Mouse (Mus musculus) thymus, adult 2 months (tissue): ENCODE data around the gene Map2k1. TPM values are rescaled to one million over a fixed set of nuclear protein-coding genes. Genes with fewer than 3 reads are reported as not detected.
"Not testable (repeated sequence)": the region's sequence is repeated elsewhere in the genome, so short reads cannot be mapped to it uniquely, and the experiment has no call there.

Experiments
- DNase-seq: peaks from one replicate; pipeline ENCODE4 v3.0.0; 2021
- H3K27ac ChIP-seq: fragments of 200-500 bp; 2 replicates; pipeline ENCODE4 v1.5.1; 2012; ENCODE audit warnings: low read length, control low read depth; ENCODE audit not compliant: control insufficient read depth, insufficient read depth
- H3K27me3 ChIP-seq: fragments of 200-500 bp; 2 replicates; pipeline ENCODE4 v1.6.1; 2012; ENCODE audit warnings: mild to moderate bottlenecking, low read length, moderate library complexity, mixed read lengths; ENCODE audit not compliant: control insufficient read depth, insufficient read depth
- H3K36me3 ChIP-seq: fragments of 200-500 bp; 2 replicates; pipeline ENCODE4 v1.6.1; 2012; ENCODE audit warnings: mild to moderate bottlenecking, low read length, moderate library complexity; ENCODE audit not compliant: control insufficient read depth, insufficient read depth
- H3K4me1 ChIP-seq: fragments of 200-500 bp; replicated peaks from 2 replicates; pipeline ENCODE4 v1.6.1; 2012; ENCODE audit warnings: low read length; ENCODE audit not compliant: control insufficient read depth, insufficient read depth
- H3K4me3 ChIP-seq: fragments of 200-500 bp; 2 replicates; pipeline ENCODE4 v1.5.1; 2012; ENCODE audit warnings: mild to moderate bottlenecking, low read length, control low read depth, moderate library complexity; ENCODE audit not compliant: control insufficient read depth, insufficient read depth
- CTCF ChIP-seq: fragments of 200-500 bp; IDR thresholded peaks from 2 replicates; pipeline ENCODE4 v1.5.1; 2012; ENCODE audit warnings: mild to moderate bottlenecking, control low read depth, low read length, moderate library complexity, borderline replicate concordance; ENCODE audit not compliant: control insufficient read depth, poor library complexity, insufficient read depth; ENCODE audit errors: extremely low read depth
- WGBS: fragments of 180-500 bp; shearing (Covaris S2); methylation state at CpG from one replicate; pipeline ENCODE4 v1.1.7; 2018; 5-methylcytosine and 5-hydroxymethylcytosine counted together
- polyA plus RNA-seq: library from polyadenylated mRNA; depleted of rRNA; stranded (reverse); fragments of >200 nt; gene quantifications from 2 replicates; pipeline ENCODE4 v1.2.3, GENCODE M21; 2012; rRNA removed

Gene Map2k1
- polyA plus RNA-seq, 1 experiment: 50.4 TPM

- H3K27me3 ChIP-seq, H3K27ac ChIP-seq, H3K4me1 ChIP-seq, H3K4me3 ChIP-seq, H3K36me3 ChIP-seq: not testable (repeated sequence)
- WGBS: 10% methylated on average over 6 of the region's 6 CpGs
- 0 out of 2 replicates have a peak, but pooled peaks have one; percentile 53 for TF ChIP-seq CTCF
- peak; percentile 45 for DNase-seq
Observed at GRCm38 (mm10) chr9:64138896-64139295, 114.5 kb downstream of the Map2k1 start.

Other genes starting within 250 kb of the Map2k1 start
- gene Smad6, start 231.6 kb downstream of the Map2k1 start, polyA plus RNA-seq: 6.5 and 8.0 TPM in 2 replicates
- gene Lctl, start 136.5 kb downstream of the Map2k1 start, polyA plus RNA-seq: 1.4 and 2.7 TPM in 2 replicates
- gene Zwilch, start 80.5 kb downstream of the Map2k1 start, polyA plus RNA-seq: 8.1 and 8.3 TPM in 2 replicates
- gene Rpl4, start 80.3 kb downstream of the Map2k1 start, polyA plus RNA-seq: 518 and 600 TPM in 2 replicates
- gene Snapc5, start 74.4 kb downstream of the Map2k1 start, polyA plus RNA-seq: 9.2 and 9.6 TPM in 2 replicates
- gene Uchl4, start 18.4 kb downstream of the Map2k1 start, polyA plus RNA-seq: 0.18 TPM in 1 of 2 replicates, not detected in the other
- gene Tipin, start 27.9 kb upstream of the Map2k1 start, polyA plus RNA-seq: 16.5 and 19.1 TPM in 2 replicates
- gene Dis3l, start 87.7 kb upstream of the Map2k1 start, polyA plus RNA-seq: 11.0 and 12.0 TPM in 2 replicates
- gene Megf11, start 132.0 kb upstream of the Map2k1 start, polyA plus RNA-seq: 0.40 and 0.70 TPM in 2 replicates